Mouse (Mus musculus): ENCODE results near the gene Krtap16-3. TPM values are rescaled to one million over a fixed set of nuclear protein-coding genes. Genes with fewer than 3 reads are reported as not detected.

Krtap16-3 gene
- polyA plus RNA-seq (2015; fragmentation: Nextera tagmentation; extraction: Ambion mirVana): not detected in 2 replicates

- no peaks in the 10 kb centered on the region for H3K36me3 ChIP-seq (ENCODE audit: control insufficient read depth, insufficient read depth, low read length)
- ATAC-seq: no peak
- WGBS: 88% methylated on average over 7 of the region's 7 CpGs
Observed at GRCm38 (mm10) chr16:88962773-88963172, at the start of gene Krtap16-3. Krtap16-3 (minus strand) TSS chr16:88962873.

GRCm38 (mm10) chr16:89010659-89011058, 48.0 kb upstream of the Krtap16-3 start, which contains the start of gene Krtap22-2:
Krtap22-2 (minus strand) TSS chr16:89010759.
- ATAC-seq: no peak
- Histone ChIP-seq H3K9me3 (ENCODE audit: control insufficient read depth, low read length) (no peaks in the 10 kb centered on the region), H3K36me3 (ENCODE audit: control insufficient read depth, insufficient read depth, low read length) (no peaks in the 10 kb centered on the region), H3K9ac (ENCODE audit: low read depth, low read length) (no peak within 1 kb of the TSS), H3K27me3 (replicated peaks; ENCODE audit: control insufficient read depth, insufficient read depth, low read length) (no peaks in the 10 kb centered on the region), H3K4me1 (ENCODE audit: control insufficient read depth, insufficient read depth, low read depth, low read length) (no peaks in the 10 kb centered on the region), H3K4me2 (ENCODE audit: low read length) (no peak within 1 kb of the TSS), H3K4me3 (ENCODE audit: low read length) (no peak within 1 kb of the TSS), H3K27ac (ENCODE audit: low read depth, low read length) (no peak within 1 kb of the TSS)
- WGBS: 83% methylated on average over 5 of the region's 5 CpGs

More at GRCm38 (mm10) chr16:88962773-88963172, at the start of gene Krtap16-3:
- Histone ChIP-seq H3K9ac (ENCODE audit: low read depth, low read length) (no peak within 1 kb of the TSS), H3K27ac (ENCODE audit: low read depth, low read length) (no peak within 1 kb of the TSS), H3K4me3 (ENCODE audit: low read length) (no peak within 1 kb of the TSS), H3K27me3 (replicated peaks; ENCODE audit: control insufficient read depth, insufficient read depth, low read length) (no peaks in the 10 kb centered on the region), H3K9me3 (ENCODE audit: control insufficient read depth, low read length) (no peaks in the 10 kb centered on the region; the same call in 1 of the 2 replicates), H3K4me2 (ENCODE audit: low read length) (no peak within 1 kb of the TSS), H3K4me1 (ENCODE audit: control insufficient read depth, insufficient read depth, low read depth, low read length) (no peaks in the 10 kb centered on the region)

- no peak overlapping the region for H3K4me3 ChIP-seq (ENCODE audit: low read length)
- no peak overlapping the region for H3K9ac ChIP-seq (ENCODE audit: low read depth, low read length)
- no peaks in the 10 kb centered on the region for H3K27me3 ChIP-seq (replicated peaks; ENCODE audit: control insufficient read depth, insufficient read depth, low read length)
- no peaks in the 10 kb centered on the region for H3K9me3 ChIP-seq (ENCODE audit: control insufficient read depth, low read length)
- H3K4me1 ChIP-seq (ENCODE audit: control insufficient read depth, insufficient read depth, low read depth, low read length): no peaks in the 10 kb centered on the region
- no peak overlapping the region for H3K27ac ChIP-seq (ENCODE audit: low read depth, low read length)
- 71% methylated on average over 6 of the region's 6 CpGs for WGBS
- peak; percentile 34; the same call in 1 of the 2 replicates for ATAC-seq
- H3K4me2 ChIP-seq (ENCODE audit: low read length): no peak overlapping the region
- no peaks in the 10 kb centered on the region for H3K36me3 ChIP-seq (ENCODE audit: control insufficient read depth, insufficient read depth, low read length)
Observed at GRCm38 (mm10) chr16:88941106-88941505, 21.6 kb downstream of the Krtap16-3 start.

GRCm38 (mm10) chr16:88938252-88938651, 24.4 kb downstream of the Krtap16-3 start:
- 77% methylated on average over 7 of the region's 7 CpGs for WGBS
- no peak overlapping the region for H3K9ac ChIP-seq (ENCODE audit: low read depth, low read length)
- no peaks in the 10 kb centered on the region for H3K27me3 ChIP-seq (replicated peaks; ENCODE audit: control insufficient read depth, insufficient read depth, low read length)
- no peaks in the 10 kb centered on the region for H3K4me1 ChIP-seq (ENCODE audit: control insufficient read depth, insufficient read depth, low read depth, low read length)
- H3K4me2 ChIP-seq (ENCODE audit: low read length): no peak overlapping the region
- H3K9me3 ChIP-seq (ENCODE audit: control insufficient read depth, low read length): no peaks in the 10 kb centered on the region
- ATAC-seq: no peak
- no peak overlapping the region for H3K4me3 ChIP-seq (ENCODE audit: low read length)
- H3K27ac ChIP-seq (ENCODE audit: low read depth, low read length): no peak overlapping the region
- no peaks in the 10 kb centered on the region for H3K36me3 ChIP-seq (ENCODE audit: control insufficient read depth, insufficient read depth, low read length)

GRCm38 (mm10) chr16:88932165-88932564, 30.5 kb downstream of the Krtap16-3 start, which contains the start of gene Krtap19-9b:
Krtap19-9b (minus strand) TSS chr16:88932265.
- Histone ChIP-seq H3K9me3 (ENCODE audit: control insufficient read depth, low read length) (no peaks in the 10 kb centered on the region), H3K4me3 (ENCODE audit: low read length) (no peak within 1 kb of the TSS), H3K27me3 (replicated peaks; ENCODE audit: control insufficient read depth, insufficient read depth, low read length) (no peaks in the 10 kb centered on the region), H3K9ac (ENCODE audit: low read depth, low read length) (no peak within 1 kb of the TSS), H3K4me1 (ENCODE audit: control insufficient read depth, insufficient read depth, low read depth, low read length) (no peaks in the 10 kb centered on the region), H3K36me3 (ENCODE audit: control insufficient read depth, insufficient read depth, low read length) (no peaks in the 10 kb centered on the region), H3K4me2 (ENCODE audit: low read length) (no peak within 1 kb of the TSS), H3K27ac (ENCODE audit: low read depth, low read length) (no peak within 1 kb of the TSS)
- no peak for ATAC-seq
- 92% methylated on average over 3 of the region's 3 CpGs for WGBS

Other genes with a start within 250 kb of the Krtap16-3 start
- not detected in 2 replicates for gene Krtap13-1, start 234.0 kb downstream of the Krtap16-3 start, polyA plus RNA-seq (2015; fragmentation: Nextera tagmentation; extraction: Ambion mirVana)
- not detected in 2 replicates for gene Krtap13, start 211.2 kb downstream of the Krtap16-3 start, polyA plus RNA-seq (2015; fragmentation: Nextera tagmentation; extraction: Ambion mirVana)
- not detected in 2 replicates for gene 2310034C09Rik, start 204.0 kb downstream of the Krtap16-3 start, polyA plus RNA-seq (2015; fragmentation: Nextera tagmentation; extraction: Ambion mirVana)
- gene 2310057N15Rik, start 188.7 kb downstream of the Krtap16-3 start, polyA plus RNA-seq (2015; fragmentation: Nextera tagmentation; extraction: Ambion mirVana): not detected in 2 replicates
- not detected in 2 replicates for gene Gm5965, start 185.0 kb downstream of the Krtap16-3 start, polyA plus RNA-seq (2015; fragmentation: Nextera tagmentation; extraction: Ambion mirVana)
- not detected in 2 replicates for gene Gm20741, start 150.7 kb downstream of the Krtap16-3 start, polyA plus RNA-seq (2015; fragmentation: Nextera tagmentation; extraction: Ambion mirVana)
- 0.25 TPM in 1 of 2 replicates, not detected in the other for gene Krtap15, start 142.7 kb downstream of the Krtap16-3 start, polyA plus RNA-seq (2015; fragmentation: Nextera tagmentation; extraction: Ambion mirVana)
- gene Krtap14, start 136.7 kb downstream of the Krtap16-3 start, polyA plus RNA-seq (2015; fragmentation: Nextera tagmentation; extraction: Ambion mirVana): not detected in 2 replicates
- gene Krtap19-1, start 93.5 kb downstream of the Krtap16-3 start, polyA plus RNA-seq (2015; fragmentation: Nextera tagmentation; extraction: Ambion mirVana): not detected in 2 replicates
- not detected in 2 replicates for gene Krtap19-2, start 88.6 kb downstream of the Krtap16-3 start, polyA plus RNA-seq (2015; fragmentation: Nextera tagmentation; extraction: Ambion mirVana)
- gene Krtap19-3, start 84.8 kb downstream of the Krtap16-3 start, polyA plus RNA-seq (2015; fragmentation: Nextera tagmentation; extraction: Ambion mirVana): not detected in 2 replicates
- gene Krtap19-4, start 77.8 kb downstream of the Krtap16-3 start, polyA plus RNA-seq (2015; fragmentation: Nextera tagmentation; extraction: Ambion mirVana): not detected in 2 replicates
- not detected in 2 replicates for gene Krtap19-5, start 66.4 kb downstream of the Krtap16-3 start, polyA plus RNA-seq (2015; fragmentation: Nextera tagmentation; extraction: Ambion mirVana)
- gene Krtap19-9b, start 30.6 kb downstream of the Krtap16-3 start, polyA plus RNA-seq (2015; fragmentation: Nextera tagmentation; extraction: Ambion mirVana): not detected in 2 replicates
- not detected in 2 replicates for gene Krtap22-2, start 47.9 kb upstream of the Krtap16-3 start, polyA plus RNA-seq (2015; fragmentation: Nextera tagmentation; extraction: Ambion mirVana)
- gene Gm10229, start 52.4 kb upstream of the Krtap16-3 start, polyA plus RNA-seq (2015; fragmentation: Nextera tagmentation; extraction: Ambion mirVana): not detected in 2 replicates
- not detected in 2 replicates for gene Krtap6-1, start 68.8 kb upstream of the Krtap16-3 start, polyA plus RNA-seq (2015; fragmentation: Nextera tagmentation; extraction: Ambion mirVana)
- not detected in 2 replicates for gene Gm10228, start 78.6 kb upstream of the Krtap16-3 start, polyA plus RNA-seq (2015; fragmentation: Nextera tagmentation; extraction: Ambion mirVana)
- gene Krtap6-5, start 85.0 kb upstream of the Krtap16-3 start, polyA plus RNA-seq (2015; fragmentation: Nextera tagmentation; extraction: Ambion mirVana): not detected in 2 replicates
- not detected in 2 replicates for gene 1110025L11Rik, start 101.1 kb upstream of the Krtap16-3 start, polyA plus RNA-seq (2015; fragmentation: Nextera tagmentation; extraction: Ambion mirVana)
- gene Krtap6-3, start 121.1 kb upstream of the Krtap16-3 start, polyA plus RNA-seq (2015; fragmentation: Nextera tagmentation; extraction: Ambion mirVana): not detected in 2 replicates
- not detected in 2 replicates for gene Gm6358, start 178.0 kb upstream of the Krtap16-3 start, polyA plus RNA-seq (2015; fragmentation: Nextera tagmentation; extraction: Ambion mirVana)
- gene Gm10061, start 188.2 kb upstream of the Krtap16-3 start, polyA plus RNA-seq (2015; fragmentation: Nextera tagmentation; extraction: Ambion mirVana): not detected in 2 replicates
- not detected in 2 replicates for gene Gm9789, start 195.1 kb upstream of the Krtap16-3 start, polyA plus RNA-seq (2015; fragmentation: Nextera tagmentation; extraction: Ambion mirVana)
- gene Gm7735, start 206.6 kb upstream of the Krtap16-3 start, polyA plus RNA-seq (2015; fragmentation: Nextera tagmentation; extraction: Ambion mirVana): not detected in 2 replicates
- not detected in 2 replicates for gene 1110057P08Rik, start 211.9 kb upstream of the Krtap16-3 start, polyA plus RNA-seq (2015; fragmentation: Nextera tagmentation; extraction: Ambion mirVana)
- gene Krtap20-2, start 243.0 kb upstream of the Krtap16-3 start, polyA plus RNA-seq (2015; fragmentation: Nextera tagmentation; extraction: Ambion mirVana): not detected in 2 replicates

Measured in hindbrain, embryonic 16.5 days (tissue).